Mouse (Mus musculus) ES-Bruce4 (cell line): Measurements from ENCODE around the gene Lrrc74b. TPM values are rescaled to one million over a fixed set of nuclear protein-coding genes. Genes with fewer than 3 reads are reported as not detected.

Experiments used
- H3K27ac ChIP-seq: 2 replicates; pipeline ENCODE4 v1.5.1; 2012; ENCODE audit warnings: low read length, inconsistent platforms; ENCODE audit not compliant: insufficient read depth
- H3K27me3 ChIP-seq: 2 replicates; pipeline ENCODE4 v1.6.1; 2012; ENCODE audit warnings: mild to moderate bottlenecking, low read length, inconsistent platforms; ENCODE audit not compliant: control insufficient read depth, poor library complexity, insufficient read depth, severe bottlenecking
- H3K36me3 ChIP-seq: 2 replicates; pipeline ENCODE4 v1.6.1; 2012; ENCODE audit warnings: inconsistent platforms, mild to moderate bottlenecking, low read length, moderate library complexity; ENCODE audit not compliant: control insufficient read depth, poor library complexity, insufficient read depth, severe bottlenecking
- H3K4me1 ChIP-seq: one replicate; pipeline ENCODE4 v1.8.1; 2011; ENCODE audit warnings: low read length; ENCODE audit not compliant: control insufficient read depth, insufficient read depth
- H3K4me3 ChIP-seq: 2 replicates; pipeline ENCODE4 v1.5.1; 2011; ENCODE audit warnings: low read depth, mild to moderate bottlenecking, low read length
- H3K9ac ChIP-seq: 2 replicates; pipeline ENCODE4 v1.6.1; 2012; ENCODE audit warnings: low read depth, mild to moderate bottlenecking, inconsistent platforms; ENCODE audit not compliant: poor library complexity, severe bottlenecking
- H3K9me3 ChIP-seq: replicated peaks from 2 replicates; pipeline ENCODE4 v1.6.1; 2012; ENCODE audit warnings: mild to moderate bottlenecking, low read length, inconsistent platforms; ENCODE audit not compliant: control insufficient read depth, poor library complexity, insufficient read depth, severe bottlenecking
- CTCF ChIP-seq: IDR thresholded peaks from one replicate; pipeline ENCODE4 v1.8.1; 2011; ENCODE audit warnings: low read depth, low read length
- EP300 ChIP-seq: IDR thresholded peaks from 2 replicates; pipeline ENCODE4 v1.6.1; 2011; ENCODE audit warnings: low read depth, low read length; ENCODE audit not compliant: insufficient read depth
- POLR2A ChIP-seq: IDR thresholded peaks from one replicate; pipeline ENCODE4 v1.8.1; 2011; ENCODE audit warnings: low read length; ENCODE audit not compliant: insufficient read depth
- polyA plus RNA-seq: library from polyadenylated mRNA; stranded (reverse); fragments of >200 nt; gene quantifications from 2 replicates; pipeline ENCODE4 v1.2.4, GENCODE M21; 2011; ENCODE audit warnings: low read depth; ENCODE audit not compliant: missing spikeins, insufficient read depth, insufficient read length

The Lrrc74b gene
- polyA plus RNA-seq, 1 experiment, result 1.8 TPM

- TF ChIP-seq EP300, result no peak
- TF ChIP-seq POLR2A, result no peak
- peaks cover 2% of the 10 kb centered on the region for H3K4me1 ChIP-seq
- no peaks in the 10 kb centered on the region for H3K27me3 ChIP-seq
- no peak overlapping the region for H3K4me3 ChIP-seq
- H3K36me3 ChIP-seq, result no peaks in the 10 kb centered on the region; the same call in 1 of the 2 replicates
- H3K27ac ChIP-seq, result no peak overlapping the region
- H3K9me3 ChIP-seq, result no peaks in the 10 kb centered on the region
- H3K9ac ChIP-seq, result no peak overlapping the region
Observed at GRCm38 (mm10) chr16:17527606-17528005, 33.4 kb downstream of the Lrrc74b start.

DNA sequence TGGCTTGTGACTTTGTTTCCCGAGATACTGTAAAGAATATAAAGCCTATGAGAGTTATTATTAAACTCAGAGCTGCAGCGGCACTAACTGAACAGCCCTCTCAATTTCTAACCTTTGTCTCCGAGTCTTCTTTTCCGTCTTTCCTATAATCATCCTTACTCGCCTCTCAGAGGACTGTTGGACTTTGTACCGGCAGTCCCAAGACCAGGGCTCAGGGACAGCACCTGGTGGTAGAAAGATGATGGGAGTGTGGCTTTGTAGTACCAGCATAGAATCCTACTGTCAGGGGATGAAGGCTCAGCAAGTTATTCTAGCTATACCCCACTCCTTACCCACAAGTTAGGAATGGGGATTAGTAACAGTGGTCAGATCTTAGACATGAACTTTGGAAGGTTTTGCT, 34.8 kb downstream of the Lrrc74b start:
- Histone ChIP-seq H3K36me3 (peaks cover 3% of the 10 kb centered on the region; the same call in 1 of the 2 replicates), H3K9ac (no peak overlapping the region), H3K27ac (no peak overlapping the region), H3K27me3 (no peaks in the 10 kb centered on the region), H3K4me1 (no peaks in the 10 kb centered on the region), H3K4me3 (no peak overlapping the region), H3K9me3 (no peaks in the 10 kb centered on the region)
- TF ChIP-seq CTCF, result no peak
- no peak for TF ChIP-seq EP300
- TF ChIP-seq POLR2A, result no peak

DNA sequence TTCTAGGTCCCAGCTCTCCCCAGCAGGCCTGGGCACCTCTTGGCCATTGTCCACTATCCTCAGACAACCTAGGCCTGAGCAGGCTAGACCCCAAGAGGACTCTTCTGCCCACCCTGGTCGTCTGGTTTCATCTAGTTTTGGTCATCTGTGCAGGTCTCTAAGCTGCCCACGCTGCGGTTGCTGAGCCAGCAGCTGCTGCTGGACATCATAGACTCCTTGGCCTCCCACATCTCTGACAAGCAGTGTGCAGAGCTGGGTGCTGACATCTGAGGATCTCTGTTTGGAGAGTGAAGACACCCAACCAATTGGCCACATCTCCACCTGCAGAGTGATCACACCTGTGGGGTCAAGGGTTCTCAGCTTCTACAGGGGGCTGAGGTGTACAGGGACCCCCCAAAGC, 35.5 kb downstream of the Lrrc74b start:
- Histone ChIP-seq H3K9ac (no peak overlapping the region), H3K4me1 (no peaks in the 10 kb centered on the region), H3K36me3 (peaks cover 3% of the 10 kb centered on the region; the same call in 1 of the 2 replicates), H3K9me3 (no peaks in the 10 kb centered on the region), H3K27ac (no peak overlapping the region), H3K27me3 (no peaks in the 10 kb centered on the region), H3K4me3 (no peak overlapping the region)
- TF ChIP-seq CTCF (no peak), EP300 (no peak), POLR2A (no peak)

GRCm38 (mm10) chr16:17524156-17524555, 36.9 kb downstream of the Lrrc74b start:
- Histone ChIP-seq H3K9me3 (no peaks in the 10 kb centered on the region), H3K9ac (no peak overlapping the region), H3K27ac (no peak overlapping the region), H3K4me1 (no peaks in the 10 kb centered on the region), H3K4me3 (no peak overlapping the region), H3K27me3 (no peaks in the 10 kb centered on the region), H3K36me3 (peaks cover 3% of the 10 kb centered on the region; the same call in 1 of the 2 replicates)
- no peak for TF ChIP-seq POLR2A
- no peak for TF ChIP-seq CTCF
- TF ChIP-seq EP300, result no peak

GRCm38 (mm10) chr16:17518910-17519309, 42.1 kb downstream of the Lrrc74b start:
- Histone ChIP-seq H3K27ac (no peak overlapping the region), H3K4me1 (no peaks in the 10 kb centered on the region), H3K4me3 (no peak overlapping the region), H3K36me3 (0 out of 2 replicates have a peak, but pooled peaks cover 3% of the 10 kb centered on the region), H3K9ac (no peak overlapping the region), H3K27me3 (no peaks in the 10 kb centered on the region), H3K9me3 (no peaks in the 10 kb centered on the region)
- TF ChIP-seq CTCF, result no peak
- TF ChIP-seq EP300, result no peak
- no peak for TF ChIP-seq POLR2A

DNA sequence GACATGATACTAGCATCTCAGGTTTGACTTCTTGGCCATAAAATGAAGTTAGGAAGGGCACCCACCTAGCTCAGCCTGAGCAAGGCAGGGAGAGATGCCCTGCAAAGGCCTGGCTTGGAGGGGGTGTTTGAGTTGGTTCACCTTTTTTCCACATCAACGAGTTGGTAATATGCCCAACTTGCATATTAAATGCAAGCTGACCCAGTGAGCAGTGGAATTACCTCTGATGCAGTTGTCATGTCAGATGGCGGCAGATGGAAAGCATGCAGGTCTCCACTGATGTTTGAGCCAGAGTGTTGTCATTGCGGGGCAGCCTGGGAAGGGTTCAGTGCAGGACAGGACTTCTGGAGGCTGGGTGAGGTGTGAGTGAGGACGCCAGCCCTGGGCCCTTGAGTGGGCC, 49.6 kb downstream of the Lrrc74b start:
- H3K9me3 ChIP-seq, result no peaks in the 10 kb centered on the region
- TF ChIP-seq CTCF (no peak), POLR2A (no peak), EP300 (no peak)
- no peak overlapping the region for H3K9ac ChIP-seq
- H3K4me3 ChIP-seq, result no peak overlapping the region
- no peaks in the 10 kb centered on the region for H3K27me3 ChIP-seq
- H3K27ac ChIP-seq, result no peak overlapping the region
- no peaks in the 10 kb centered on the region for H3K4me1 ChIP-seq
- no peaks in the 10 kb centered on the region for H3K36me3 ChIP-seq
